Mouse (Mus musculus) cortical plate, adult 2 months (tissue): ENCODE results near the gene Serinc3.

ENCODE experiments used
- CTCF ChIP-seq: fragments of 200-500 bp; IDR thresholded peaks from 2 replicates; pipeline ENCODE4 v1.5.1; 2011; ENCODE audit warnings: mild to moderate bottlenecking, control low read depth, low read length; ENCODE audit not compliant: insufficient read depth; ENCODE audit errors: extremely low read depth
- POLR2A ChIP-seq: fragments of 200-500 bp; IDR thresholded peaks from 2 replicates; pipeline ENCODE4 v1.6.1; 2011; ENCODE audit warnings: mild to moderate bottlenecking, low read length, control low read depth; ENCODE audit not compliant: insufficient read depth; ENCODE audit errors: extremely low read depth

GRCm38 (mm10) chr2:163631223-163631622 lies 13.7 kb downstream of the Serinc3 start:
- no peak for TF ChIP-seq CTCF
- no peak for TF ChIP-seq POLR2A
